Mouse (Mus musculus): Measurements from ENCODE around the gene Slc26a11.

Slc26a11 gene

DNA sequence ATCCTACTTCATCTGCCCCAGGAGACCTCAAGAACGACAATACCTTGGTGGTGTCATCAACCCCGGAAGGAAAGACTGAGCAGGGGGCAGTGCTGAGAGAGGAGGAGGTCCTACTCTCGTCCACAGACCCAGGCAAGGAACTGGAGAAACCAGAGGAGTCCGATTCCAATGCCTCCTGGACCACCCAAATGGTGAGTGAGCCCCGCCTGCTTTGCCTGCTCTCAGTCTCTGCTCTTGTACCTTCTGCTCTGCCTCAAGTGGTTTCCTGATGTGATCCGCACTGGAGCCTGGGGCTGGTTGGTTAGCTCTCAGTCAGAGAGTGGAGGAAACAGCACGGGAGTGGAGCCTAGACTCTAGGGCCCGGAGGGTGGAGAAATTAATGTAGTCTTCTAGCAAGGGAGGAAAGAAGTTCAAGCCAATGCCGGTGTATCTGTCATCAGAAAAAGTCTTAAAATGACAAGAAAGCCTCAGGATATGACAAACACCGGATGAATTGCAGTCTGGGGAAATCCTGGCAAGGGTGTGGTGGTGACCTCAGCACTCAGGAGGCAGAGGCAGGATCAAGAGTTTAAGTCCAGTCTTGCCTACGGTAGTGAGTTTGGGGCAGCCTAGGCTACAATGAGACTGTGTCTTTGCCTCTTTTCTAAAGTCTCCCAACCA is 47.3 kb downstream of the Slc26a11 start:
- DNase-seq (ENCODE audit: low read depth, low spot score): no peak

GRCm38 (mm10) chr11:119404627-119405026 is 49.3 kb downstream of the Slc26a11 start:
- DNase-seq (ENCODE audit: low read depth, low spot score): peak; percentile 32

DNA sequence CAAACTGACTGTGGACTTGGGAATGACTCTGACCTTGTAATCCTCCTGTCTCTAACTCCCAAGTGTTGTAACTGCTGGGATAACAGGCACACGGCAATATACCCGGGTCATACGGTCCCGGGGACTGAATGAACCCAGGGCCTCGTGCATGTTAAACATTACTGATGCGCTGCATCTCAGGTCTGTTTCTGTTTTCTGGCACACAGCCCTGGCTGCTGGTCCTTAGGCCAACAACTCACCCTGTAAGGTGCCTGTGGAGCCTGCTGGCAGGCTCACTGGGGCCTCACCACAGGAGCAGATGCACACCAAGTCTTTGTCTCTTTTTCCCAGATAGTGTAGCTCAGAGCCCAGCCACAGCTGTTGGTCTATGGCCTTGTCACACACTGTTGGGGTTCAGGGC is 52.0 kb downstream of the Slc26a11 start:
- no peak for DNase-seq (ENCODE audit: low read depth, low spot score)

DNA sequence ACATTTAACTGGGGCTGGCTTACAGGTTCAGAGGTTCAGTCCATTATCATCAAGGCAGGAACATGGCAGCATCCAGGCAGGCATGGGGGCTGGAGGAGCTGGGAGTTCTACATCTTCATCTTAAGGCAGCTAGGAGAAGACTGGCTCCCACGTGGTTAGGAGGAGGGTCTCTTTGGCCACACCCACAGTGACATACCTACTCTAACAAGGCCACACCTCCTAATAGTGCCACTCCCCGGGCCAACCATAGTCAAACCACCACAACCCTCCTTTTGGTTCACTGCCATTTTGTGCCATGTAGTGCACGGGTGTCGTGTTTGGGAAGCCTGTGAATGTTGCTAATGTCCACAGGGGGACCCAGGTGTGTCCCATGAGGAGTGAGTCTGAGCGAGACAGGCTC is 52.6 kb downstream of the Slc26a11 start:
- DNase-seq (ENCODE audit: low read depth, low spot score): no peak

DNA sequence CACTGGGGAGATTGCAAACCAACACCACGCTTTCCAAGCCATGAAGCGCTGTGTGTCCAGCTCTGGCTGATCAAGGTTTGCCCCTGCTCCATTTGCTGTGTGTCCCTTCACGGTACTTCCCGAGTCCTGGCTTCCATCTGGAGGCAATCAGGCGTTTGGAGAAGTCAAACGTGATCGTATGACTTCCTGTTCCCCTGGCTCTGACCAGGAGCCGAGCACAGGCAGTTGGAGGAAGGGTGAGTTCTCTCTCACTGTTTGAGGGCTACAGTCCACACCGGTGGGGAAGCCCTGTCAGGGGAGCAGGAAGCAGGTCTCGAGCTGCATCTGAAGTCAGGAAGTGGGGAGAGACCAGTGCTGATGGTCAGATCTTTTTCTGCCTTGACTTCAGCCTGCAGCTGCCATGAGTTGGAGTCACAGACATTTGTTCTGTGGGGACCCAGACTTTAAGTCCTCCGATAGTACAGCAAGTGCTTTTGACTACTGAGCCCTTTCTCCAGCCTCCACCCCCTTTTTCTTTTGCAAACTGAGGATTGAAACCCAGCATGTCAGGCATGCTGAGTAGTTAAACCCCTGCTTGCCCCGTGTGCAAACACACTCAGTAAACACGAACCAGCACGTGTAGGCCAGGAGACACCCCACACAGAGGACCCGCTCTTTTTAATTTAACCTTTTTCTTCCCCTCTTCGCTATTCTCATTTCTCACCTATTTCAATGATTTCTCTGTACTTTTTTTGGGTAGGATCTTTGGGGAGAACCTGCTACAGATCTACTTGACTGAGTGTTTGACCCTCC is 64.2 kb downstream of the Slc26a11 start:
- DNase-seq (ENCODE audit: low read depth, low spot score): no peak

DNA sequence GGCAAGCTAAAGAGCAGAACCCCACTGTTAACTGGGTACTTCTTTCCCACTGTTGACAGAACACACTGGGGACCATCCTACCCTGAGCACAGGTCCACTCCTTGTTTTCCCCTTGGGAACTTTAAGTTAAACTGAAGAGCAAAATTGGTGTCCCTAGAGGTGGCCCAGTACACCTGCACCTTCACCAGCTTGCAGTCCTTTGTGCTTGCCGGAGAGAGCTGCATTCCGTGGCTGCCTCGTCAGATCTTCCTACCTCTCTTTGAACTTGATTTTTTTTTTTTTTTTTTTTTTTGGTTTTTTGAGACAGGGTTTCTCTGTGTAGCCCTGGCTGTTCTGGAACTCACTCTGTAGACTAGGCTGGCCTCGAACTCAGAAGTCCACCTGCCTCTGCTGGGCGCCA is 65.1 kb downstream of the Slc26a11 start:
- no peak for DNase-seq (ENCODE audit: low read depth, low spot score)

DNA sequence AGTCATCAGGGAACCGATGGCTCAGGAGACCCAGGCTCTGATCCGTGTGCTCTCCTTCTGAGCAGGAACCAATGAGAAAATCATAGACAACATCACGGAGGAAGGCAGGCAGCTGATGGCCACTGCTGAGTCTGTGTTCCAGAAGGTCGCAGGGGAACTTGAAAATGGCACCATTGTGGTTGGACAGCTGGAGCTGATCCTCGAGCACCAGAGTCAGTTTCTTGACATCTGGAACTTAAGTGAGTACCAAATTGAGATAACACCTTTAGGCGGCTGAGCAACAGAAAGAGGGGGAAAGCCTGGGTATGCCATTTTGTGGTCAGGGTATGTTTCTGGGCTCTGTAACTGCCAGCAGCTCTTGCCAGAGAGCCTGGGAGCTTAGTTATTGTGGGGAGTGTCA is 72.1 kb downstream of the Slc26a11 start:
- DNase-seq (ENCODE audit: low read depth, low spot score): no peak

GRCm38 (mm10) chr11:119427986-119428385 is 72.6 kb downstream of the Slc26a11 start:
- no peak for DNase-seq (ENCODE audit: low read depth, low spot score)

DNA sequence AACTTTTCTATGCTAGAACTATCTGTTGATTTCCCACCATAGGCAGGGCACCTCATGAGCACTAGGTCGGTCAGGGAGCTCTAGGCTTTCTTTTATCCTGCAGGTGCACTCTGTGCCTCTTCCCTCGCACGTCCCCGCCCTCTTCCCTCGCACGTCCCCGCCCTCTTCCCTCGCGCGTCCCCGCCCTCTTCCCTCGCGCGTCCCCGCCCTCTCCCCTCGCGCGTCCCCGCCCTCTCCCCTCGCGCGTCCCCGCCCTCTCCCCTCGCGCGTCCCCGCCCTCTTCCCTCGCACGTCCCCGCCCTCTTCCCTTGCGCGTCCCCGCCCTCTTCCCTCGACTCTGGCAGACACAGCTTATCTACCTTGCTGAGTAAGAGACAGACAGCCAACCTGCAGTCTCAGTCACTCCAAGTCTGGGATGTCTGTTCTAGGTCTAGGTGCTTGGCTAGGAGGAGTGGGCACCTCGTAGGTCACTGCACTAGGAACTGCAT is 73.3 kb downstream of the Slc26a11 start:
- peak; percentile 61 for DNase-seq (ENCODE audit: low read depth, low spot score)
